In the genomic region with DNA sequence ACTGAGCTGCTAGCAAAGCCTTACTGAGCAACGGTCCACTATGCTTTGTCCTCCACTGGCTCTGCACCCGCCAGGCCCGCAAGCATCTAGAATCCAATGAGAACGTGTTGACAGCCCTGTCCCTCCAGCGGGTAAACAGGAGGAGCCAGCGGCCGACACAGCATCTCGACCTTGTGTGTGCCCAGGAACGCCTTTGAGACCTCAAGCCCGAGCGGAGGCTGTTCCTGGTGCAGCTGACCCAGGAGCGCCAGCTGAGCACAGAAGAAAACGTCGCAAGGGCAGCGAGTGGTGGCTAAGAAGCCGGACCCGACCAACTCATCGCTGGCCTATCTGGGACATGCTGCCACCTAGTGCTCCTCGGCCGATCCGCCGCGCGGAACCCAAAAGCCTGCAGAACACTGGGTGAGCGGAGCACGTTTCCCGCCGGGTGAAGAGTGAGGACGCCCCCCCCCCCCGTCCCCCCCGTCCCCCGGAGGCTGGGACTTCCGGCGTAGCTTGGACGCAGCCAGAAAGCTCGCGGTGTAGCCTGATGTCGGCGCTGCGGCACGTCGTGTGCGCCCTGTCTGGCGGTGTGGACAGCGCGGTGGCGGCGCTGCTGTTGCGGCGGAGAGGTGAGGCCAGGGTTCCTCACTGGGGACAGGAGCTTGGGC, we compare ENCODE assay signal across 7 mouse cellular contexts. TPM values are rescaled to one million over a fixed set of nuclear protein-coding genes. Genes with fewer than 3 reads are reported as not detected.
A peak's percentile ranks its signal among the peaks of the same experiment; 100 is the strongest.
DNase-seq lines count a peak whose midpoint lies in the region; ATAC-seq and TF ChIP-seq lines count a peak whose summit lies in the region.

A gene (plus strand): TSS at position 465 of the 650 bp plus-strand sequence.

- ATAC-seq in intestine, postnatal 0 days: peak; percentile 96
- peak; percentile 95 for ATAC-seq in midbrain, embryonic 12.5 days (ENCODE audit: low FRiP score, low read depth)

- TF ChIP-seq CTCF in intestine, postnatal 0 days (IDR thresholded peaks at IDR 0.05; ENCODE audit: low read depth): peak; percentile 82
- TF ChIP-seq CTCF in small intestine, adult 2 months (IDR thresholded peaks at IDR 0.05; ENCODE audit: extremely low read depth, insufficient read length, insufficient replicate concordance, low read depth, low read length): peak; percentile 55; the same call in 1 of the 2 replicates

- intact Hi-C loops in left cerebral cortex, postnatal 4 days (cut with DNase I): loop anchor here (5.0 to 10.0 kb wide), 2 partner anchors 162 to 274 kb away; no protein-coding TSS in a partner anchor

- H3K4me1 ChIP-seq in intestine, postnatal 0 days (replicated peaks; ENCODE audit: control insufficient read depth, insufficient read depth, low read length): peaks cover 6% of the 10 kb centered on the region; the same call in 1 of the 2 replicates
- peaks cover 18% of the 10 kb centered on the region for H3K4me1 ChIP-seq in midbrain, embryonic 12.5 days
- H3K4me1 ChIP-seq in small intestine, adult 2 months (ENCODE audit: control insufficient read depth, insufficient read depth, insufficient read length, low read length): peaks cover 5% of the 10 kb centered on the region; the same call in 1 of the 2 replicates

- H3K9me3 ChIP-seq in intestine, postnatal 0 days (ENCODE audit: control insufficient read depth): no peaks in the 10 kb centered on the region
- no peaks in the 10 kb centered on the region for H3K9me3 ChIP-seq in midbrain, embryonic 12.5 days

- peak within 1 kb of the TSS; percentile 80 for H3K9ac ChIP-seq in intestine, postnatal 0 days (ENCODE audit: low read depth, low read length)
- peak within 1 kb of the TSS; percentile 85 for H3K9ac ChIP-seq in midbrain, embryonic 12.5 days (replicated peaks)

- DNase-seq in adrenal gland, adult 8-10 months: peak; percentile 88
- peak; percentile 96 for DNase-seq in embryo, embryonic 9.5 days (ENCODE audit: extremely low spot score)
- DNase-seq in gonadal fat pad, adult 2 months (ENCODE audit: low read depth): no peak
- DNase-seq in left cerebral cortex, postnatal 4 days: peak; percentile 94

- H3K27ac ChIP-seq in intestine, postnatal 0 days (ENCODE audit: low read depth, low read length): peak within 1 kb of the TSS; percentile 68
- H3K27ac ChIP-seq in midbrain, embryonic 12.5 days (replicated peaks): peak within 1 kb of the TSS; percentile 80
- H3K27ac ChIP-seq in small intestine, adult 2 months (ENCODE audit: insufficient read depth, low read depth, low read length): peak within 1 kb of the TSS; percentile 59

- peak within 1 kb of the TSS; percentile 80 for H3K4me3 ChIP-seq in intestine, postnatal 0 days (ENCODE audit: low read depth, low read length)
- peak within 1 kb of the TSS; percentile 74 for H3K4me3 ChIP-seq in midbrain, embryonic 12.5 days
- H3K4me3 ChIP-seq in small intestine, adult 2 months (ENCODE audit: low read depth, low read length): peak within 1 kb of the TSS; percentile 86

- H3K27me3 ChIP-seq in intestine, postnatal 0 days (replicated peaks; ENCODE audit: control insufficient read depth, insufficient read depth, low read length): no peaks in the 10 kb centered on the region
- H3K27me3 ChIP-seq in midbrain, embryonic 12.5 days: no peaks in the 10 kb centered on the region
- no peaks in the 10 kb centered on the region for H3K27me3 ChIP-seq in small intestine, adult 2 months (ENCODE audit: control insufficient read depth, insufficient read depth, low read length)

- H3K4me2 ChIP-seq in intestine, postnatal 0 days (replicated peaks; ENCODE audit: low read depth): peak within 1 kb of the TSS; percentile 91
- peak within 1 kb of the TSS; percentile 88 for H3K4me2 ChIP-seq in midbrain, embryonic 12.5 days (replicated peaks)

- TF ChIP-seq POLR2A in small intestine, adult 2 months (IDR thresholded peaks at IDR 0.05; ENCODE audit: low read depth, low read length): peak; percentile 55; the same call in 1 of the 2 replicates

- WGBS in intestine, postnatal 0 days: 1% methylated on average over 49 of the region's 50 CpGs
- under 1% methylated on average over 48 of the region's 50 CpGs for WGBS in midbrain, embryonic 12.5 days
- WGBS in small intestine, adult 2 months: under 1% methylated on average over 49 of the region's 50 CpGs

- H3K36me3 ChIP-seq in intestine, postnatal 0 days (ENCODE audit: control insufficient read depth, insufficient read depth): peaks cover 39% of the 10 kb centered on the region
- peaks cover 46% of the 10 kb centered on the region for H3K36me3 ChIP-seq in midbrain, embryonic 12.5 days
- peaks cover 6% of the 10 kb centered on the region; the same call in 1 of the 2 replicates for H3K36me3 ChIP-seq in small intestine, adult 2 months (ENCODE audit: control insufficient read depth, insufficient read depth, low read length)

RNA-seq across cellular contexts. Expression of the gene that starts here (rescaled TPM):
- 10 to 100 TPM; 21.8 to 49.7 (median 33.9) TPM for total RNA-seq in adrenal gland, adult 8-10 months (2022)
- polyA plus RNA-seq in gonadal fat pad, adult 2 months (2012; rRNA removed): 36.5 and 36.8 TPM in 2 replicates
- polyA plus RNA-seq in intestine, postnatal 0 days (2015; fragmentation: Nextera tagmentation; extraction: Ambion mirVana): 13.6 and 14.4 TPM in 2 replicates
- total RNA-seq in left cerebral cortex, postnatal 4 days (2021): 10 to 100 TPM; 36.2 to 37.8 TPM
- 42.9 and 47.3 TPM in 2 replicates for polyA plus RNA-seq in midbrain, embryonic 12.5 days (2016; fragmentation: Nextera tagmentation; extraction: Ambion mirVana)
- 10.1 and 16.0 TPM in 2 replicates for polyA plus RNA-seq in small intestine, adult 2 months (2012; rRNA removed)
